Mouse (Mus musculus) liver, embryonic 13.5 days (tissue): ENCODE results near the gene Zfyve21. TPM values are rescaled to one million over a fixed set of nuclear protein-coding genes. Genes with fewer than 3 reads are reported as not detected.
A peak's percentile ranks its signal among the peaks of the same experiment; 100 is the strongest.

Experiments
- ATAC-seq: fragments of 200-750 bp; cut with Nextera tagmentation; 2 replicates; pipeline ENCODE4 v1.8.0; 2017; ENCODE audit warnings: low read depth, mild to moderate bottlenecking, moderate number of reproducible peaks, moderate library complexity
- DNase-seq: peaks from one replicate; pipeline ENCODE4 v3.0.0; 2022
- H3K27ac ChIP-seq: fragments of 300-500 bp; sonication (generic); 2 replicates; pipeline ENCODE4 v1.5.1; 2015; ENCODE audit warnings: moderate library complexity, mild to moderate bottlenecking, inconsistent platforms
- H3K27me3 ChIP-seq: fragments of 300-500 bp; sonication (generic); 2 replicates; pipeline ENCODE4 v1.6.1; 2015; ENCODE audit warnings: mild to moderate bottlenecking, inconsistent platforms
- H3K36me3 ChIP-seq: fragments of 300-500 bp; sonication (generic); 2 replicates; pipeline ENCODE4 v1.6.1; 2015; ENCODE audit warnings: mild to moderate bottlenecking, inconsistent platforms
- H3K4me1 ChIP-seq: fragments of 300-500 bp; sonication (generic); replicated peaks from 2 replicates; pipeline ENCODE4 v1.6.1; 2015; ENCODE audit warnings: inconsistent platforms
- H3K4me2 ChIP-seq: fragments of 300-500 bp; sonication (generic); 2 replicates; pipeline ENCODE4 v1.6.1; 2015; ENCODE audit warnings: inconsistent platforms, mild to moderate bottlenecking, moderate library complexity
- H3K4me3 ChIP-seq: fragments of 300-500 bp; sonication (generic); replicated peaks from 2 replicates; pipeline ENCODE4 v1.5.1; 2015; ENCODE audit warnings: mild to moderate bottlenecking, inconsistent platforms
- H3K9ac ChIP-seq: fragments of 300-500 bp; sonication (generic); 2 replicates; pipeline ENCODE4 v1.6.1; 2015; ENCODE audit warnings: mild to moderate bottlenecking, inconsistent platforms
- H3K9me3 ChIP-seq: fragments of 300-500 bp; sonication (generic); replicated peaks from 2 replicates; pipeline ENCODE4 v1.6.1; 2016; ENCODE audit warnings: inconsistent platforms
- WGBS: fragments of 180-500 bp; shearing (Covaris S2); methylation state at CpG from one replicate; pipeline ENCODE4 v1.1.7; 2015; ENCODE audit not compliant: insufficient replicate concordance; 5-methylcytosine and 5-hydroxymethylcytosine counted together
- polyA plus RNA-seq: library from polyadenylated mRNA; unstranded; fragments of >200 nt; fragmentation: Nextera tagmentation; extraction: Ambion mirVana; gene quantifications from 2 replicates; pipeline ENCODE4 v1.2.1, GENCODE M21; 2015

Zfyve21 gene
- polyA plus RNA-seq, 1 experiment from 2014 or later: 54.7 TPM

- DNase-seq: no peak
- Histone ChIP-seq H3K27me3 (no peaks in the 10 kb centered on the region), H3K4me3 (no peak overlapping the region), H3K36me3 (peaks cover 9% of the 10 kb centered on the region; the same call in 1 of the 2 replicates), H3K27ac (no peak overlapping the region), H3K9me3 (no peaks in the 10 kb centered on the region), H3K9ac (no peak overlapping the region), H3K4me1 (peaks cover 16% of the 10 kb centered on the region), H3K4me2 (no peak overlapping the region)
- 0 out of 2 replicates have a peak, but pooled peaks have one; percentile 27 for ATAC-seq
- WGBS: 83% methylated on average over 10 of the region's 10 CpGs
Measured at GRCm38 (mm10) chr12:111846815-111847214, 32.8 kb downstream of the Zfyve21 start.

GRCm38 (mm10) chr12:111848300-111848798 lies 34.4 kb downstream of the Zfyve21 start:
- Histone ChIP-seq H3K9me3 (no peaks in the 10 kb centered on the region), H3K4me2 (no peak overlapping the region), H3K4me3 (no peak overlapping the region), H3K4me1 (peaks cover 9% of the 10 kb centered on the region), H3K27me3 (no peaks in the 10 kb centered on the region), H3K36me3 (peaks cover 4% of the 10 kb centered on the region; the same call in 1 of the 2 replicates), H3K9ac (no peak overlapping the region), H3K27ac (no peak overlapping the region)
- WGBS: 80% methylated on average over 9 of the region's 9 CpGs
- DNase-seq (no peak), ATAC-seq (0 out of 2 replicates have a peak, but pooled peaks have one; percentile 47)

GRCm38 (mm10) chr12:111851235-111851634 lies 37.3 kb downstream of the Zfyve21 start:
- ATAC-seq (no peak), DNase-seq (no peak)
- Histone ChIP-seq H3K27me3 (no peaks in the 10 kb centered on the region), H3K4me2 (no peak overlapping the region), H3K9ac (no peak overlapping the region), H3K36me3 (peaks cover 7% of the 10 kb centered on the region; the same call in 1 of the 2 replicates), H3K9me3 (no peaks in the 10 kb centered on the region), H3K4me3 (no peak overlapping the region), H3K27ac (no peak overlapping the region), H3K4me1 (peaks cover 3% of the 10 kb centered on the region; the same call in 1 of the 2 replicates)
- WGBS: 61% methylated on average over 2 of the region's 2 CpGs

GRCm38 (mm10) chr12:111851745-111852144 lies 37.8 kb downstream of the Zfyve21 start:
- 72% methylated on average over 5 of the region's 5 CpGs for WGBS
- Histone ChIP-seq H3K4me1 (peaks cover 3% of the 10 kb centered on the region; the same call in 1 of the 2 replicates), H3K9ac (no peak overlapping the region), H3K4me3 (no peak overlapping the region), H3K27ac (no peak overlapping the region), H3K36me3 (peaks cover 7% of the 10 kb centered on the region; the same call in 1 of the 2 replicates), H3K4me2 (no peak overlapping the region), H3K27me3 (no peaks in the 10 kb centered on the region), H3K9me3 (no peaks in the 10 kb centered on the region)
- DNase-seq: no peak
- ATAC-seq: no peak

GRCm38 (mm10) chr12:111853011-111853436 lies 39.1 kb downstream of the Zfyve21 start:
- no peak overlapping the region for H3K4me2 ChIP-seq
- peaks cover 3% of the 10 kb centered on the region; the same call in 1 of the 2 replicates for H3K4me1 ChIP-seq
- no peaks in the 10 kb centered on the region for H3K9me3 ChIP-seq
- no peak overlapping the region for H3K27ac ChIP-seq
- 72% methylated on average over 10 of the region's 10 CpGs for WGBS
- DNase-seq (no peak), ATAC-seq (no peak)
- peaks cover 12% of the 10 kb centered on the region for H3K36me3 ChIP-seq
- no peaks in the 10 kb centered on the region for H3K27me3 ChIP-seq
- H3K9ac ChIP-seq: no peak overlapping the region
- H3K4me3 ChIP-seq: no peak overlapping the region

GRCm38 (mm10) chr12:111853546-111853945 lies 39.6 kb downstream of the Zfyve21 start:
- no peak for DNase-seq
- WGBS: 66% methylated on average over 4 of the region's 4 CpGs
- ATAC-seq: no peak

GRCm38 (mm10) chr12:111855448-111855847 lies 41.5 kb downstream of the Zfyve21 start:
- DNase-seq: no peak
- H3K27ac ChIP-seq: no peak overlapping the region
- H3K4me1 ChIP-seq: no peaks in the 10 kb centered on the region; the same call in 1 of the 2 replicates
- WGBS: 60% methylated on average over 2 of the region's 2 CpGs
- H3K4me3 ChIP-seq: no peak overlapping the region
- no peak overlapping the region for H3K4me2 ChIP-seq
- H3K9ac ChIP-seq: no peak overlapping the region
- H3K9me3 ChIP-seq: no peaks in the 10 kb centered on the region
- ATAC-seq: no peak
- peaks cover 14% of the 10 kb centered on the region; the same call in 1 of the 2 replicates for H3K36me3 ChIP-seq
- no peaks in the 10 kb centered on the region for H3K27me3 ChIP-seq

More at GRCm38 (mm10) chr12:111853546-111853945, 39.6 kb downstream of the Zfyve21 start:
- H3K9ac ChIP-seq: no peak overlapping the region
- H3K4me1 ChIP-seq: peaks cover under 1% of the 10 kb centered on the region; the same call in 1 of the 2 replicates
- H3K4me2 ChIP-seq: no peak overlapping the region
- peaks cover 12% of the 10 kb centered on the region for H3K36me3 ChIP-seq
- no peak overlapping the region for H3K27ac ChIP-seq
- no peaks in the 10 kb centered on the region for H3K27me3 ChIP-seq
- H3K9me3 ChIP-seq: no peaks in the 10 kb centered on the region
- H3K4me3 ChIP-seq: no peak overlapping the region

GRCm38 (mm10) chr12:111864206-111864824 lies 50.3 kb downstream of the Zfyve21 start:
- H3K36me3 ChIP-seq: 0 out of 2 replicates have a peak, but pooled peaks cover 3% of the 10 kb centered on the region
- ATAC-seq: no peak

GRCm38 (mm10) chr12:111869806-111870205 lies 55.8 kb downstream of the Zfyve21 start:
- Histone ChIP-seq H3K9me3 (no peaks in the 10 kb centered on the region), H3K9ac (no peak overlapping the region), H3K4me2 (no peak overlapping the region), H3K27me3 (no peaks in the 10 kb centered on the region), H3K36me3 (peaks cover 3% of the 10 kb centered on the region; the same call in 1 of the 2 replicates), H3K4me1 (no peaks in the 10 kb centered on the region), H3K27ac (no peak overlapping the region), H3K4me3 (no peak overlapping the region)
- 73% methylated on average over 1 of the region's 1 CpGs for WGBS
- no peak for ATAC-seq
- no peak for DNase-seq

More at GRCm38 (mm10) chr12:111864206-111864824, 50.3 kb downstream of the Zfyve21 start:
- Histone ChIP-seq H3K4me2 (no peak overlapping the region), H3K4me1 (no peaks in the 10 kb centered on the region), H3K4me3 (no peak overlapping the region), H3K27me3 (no peaks in the 10 kb centered on the region), H3K9me3 (no peaks in the 10 kb centered on the region), H3K27ac (no peak overlapping the region), H3K9ac (no peak overlapping the region)
- DNase-seq: no peak
- WGBS: 87% methylated on average over 4 of the region's 4 CpGs

- H3K27ac ChIP-seq: no peak overlapping the region
- H3K4me1 ChIP-seq: 0 out of 2 replicates have a peak, but pooled peaks cover 2% of the 10 kb centered on the region
- no peak overlapping the region for H3K4me2 ChIP-seq
- DNase-seq (no peak), ATAC-seq (no peak)
- no peak overlapping the region for H3K4me3 ChIP-seq
- H3K9me3 ChIP-seq: no peaks in the 10 kb centered on the region
- no peaks in the 10 kb centered on the region for H3K27me3 ChIP-seq
- WGBS: 85% methylated on average over 7 of the region's 7 CpGs
- H3K36me3 ChIP-seq: peaks cover 3% of the 10 kb centered on the region; the same call in 1 of the 2 replicates
- no peak overlapping the region for H3K9ac ChIP-seq
Measured at GRCm38 (mm10) chr12:111870811-111871210, 56.8 kb downstream of the Zfyve21 start.

- ATAC-seq (no peak), DNase-seq (no peak)
- WGBS: 41% methylated on average over 5 of the region's 5 CpGs
- H3K4me3 ChIP-seq: no peak overlapping the region
- H3K27ac ChIP-seq: no peak overlapping the region
- 0 out of 2 replicates have a peak, but pooled peaks cover 5% of the 10 kb centered on the region for H3K4me1 ChIP-seq
- H3K27me3 ChIP-seq: no peaks in the 10 kb centered on the region
- H3K4me2 ChIP-seq: no peak overlapping the region
- peaks cover 3% of the 10 kb centered on the region; the same call in 1 of the 2 replicates for H3K36me3 ChIP-seq
- H3K9ac ChIP-seq: no peak overlapping the region
- no peaks in the 10 kb centered on the region for H3K9me3 ChIP-seq
Measured at GRCm38 (mm10) chr12:111872079-111872478, 58.1 kb downstream of the Zfyve21 start.
